Mouse (Mus musculus) embryonic fibroblast, embryonic 13.5 days (primary cell): ENCODE results near the gene Cdk6. TPM values are rescaled to one million over a fixed set of nuclear protein-coding genes. Genes with fewer than 3 reads are reported as not detected.

Source experiments
- H3K27ac ChIP-seq: 2 replicates; pipeline ENCODE4 v1.5.1; 2012; ENCODE audit warnings: low read length, control low read depth, inconsistent platforms; ENCODE audit not compliant: insufficient read depth
- H3K4me1 ChIP-seq: 2 replicates; pipeline ENCODE4 v1.6.1; 2011; ENCODE audit warnings: low read length; ENCODE audit not compliant: control insufficient read depth, insufficient read depth
- H3K4me3 ChIP-seq: 2 replicates; pipeline ENCODE4 v1.5.1; 2011; ENCODE audit warnings: mild to moderate bottlenecking, control low read depth, low read length; ENCODE audit not compliant: insufficient read depth
- CTCF ChIP-seq: IDR thresholded peaks from 2 replicates; pipeline ENCODE4 v1.5.1; 2011; ENCODE audit warnings: mild to moderate bottlenecking, control low read depth, low read length, moderate library complexity, borderline replicate concordance; ENCODE audit not compliant: insufficient read depth
- POLR2A ChIP-seq: IDR thresholded peaks from 2 replicates; pipeline ENCODE4 v1.6.1; 2011; ENCODE audit warnings: low read depth, mild to moderate bottlenecking, control low read depth, low read length, moderate library complexity
- polyA plus RNA-seq: library from polyadenylated mRNA; stranded (reverse); fragments of >200 nt; gene quantifications from 2 replicates; pipeline ENCODE4 v1.2.4, GENCODE M21; 2011; ENCODE audit warnings: low read depth; ENCODE audit not compliant: missing spikeins, insufficient read length

Cdk6 gene
- polyA plus RNA-seq, 1 experiment = 30.5 TPM

DNA sequence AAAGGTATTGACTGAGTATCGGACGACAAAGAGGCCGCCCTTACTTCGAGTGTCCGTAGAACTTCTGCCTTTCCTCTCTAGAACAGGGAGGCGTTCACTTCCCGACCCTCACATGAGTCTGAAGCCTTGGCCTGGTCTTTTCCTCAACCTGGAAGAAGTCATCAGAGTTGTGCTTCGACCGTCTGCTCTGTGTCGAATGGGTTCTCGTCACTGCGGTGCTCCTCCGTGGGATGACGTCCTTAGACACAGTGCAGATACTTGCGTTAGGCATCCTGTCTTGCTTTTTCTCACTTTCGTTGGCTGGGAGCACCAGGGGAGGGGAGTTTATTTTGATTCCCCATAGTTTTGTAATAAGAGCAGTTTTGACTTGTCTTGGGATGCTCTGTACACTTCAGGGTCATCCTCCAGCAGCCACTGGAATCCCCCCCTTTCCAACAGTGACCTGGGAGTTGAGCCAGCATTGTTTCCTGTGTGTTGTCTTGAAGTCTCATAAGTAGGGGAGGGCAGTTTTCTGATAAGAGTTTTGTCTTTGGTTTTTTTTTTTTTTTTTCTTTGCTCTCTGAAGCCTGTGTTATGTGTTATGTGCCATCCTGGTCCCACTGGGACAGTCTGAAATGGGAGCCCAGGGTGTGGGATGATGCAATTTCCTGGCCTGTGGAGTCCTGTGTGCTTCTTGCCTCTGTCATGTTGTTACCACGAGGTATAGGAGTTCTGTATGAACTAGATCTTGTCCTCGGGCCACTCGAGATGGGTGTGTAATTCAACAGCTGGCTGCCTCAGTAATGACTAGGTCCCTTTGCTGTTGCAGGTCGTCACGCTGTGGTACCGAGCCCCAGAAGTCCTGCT lies 131.2 kb downstream of the Cdk6 start:
- H3K27ac ChIP-seq = no peak overlapping the region
- no peak for TF ChIP-seq POLR2A
- H3K4me3 ChIP-seq = no peak overlapping the region

DNA sequence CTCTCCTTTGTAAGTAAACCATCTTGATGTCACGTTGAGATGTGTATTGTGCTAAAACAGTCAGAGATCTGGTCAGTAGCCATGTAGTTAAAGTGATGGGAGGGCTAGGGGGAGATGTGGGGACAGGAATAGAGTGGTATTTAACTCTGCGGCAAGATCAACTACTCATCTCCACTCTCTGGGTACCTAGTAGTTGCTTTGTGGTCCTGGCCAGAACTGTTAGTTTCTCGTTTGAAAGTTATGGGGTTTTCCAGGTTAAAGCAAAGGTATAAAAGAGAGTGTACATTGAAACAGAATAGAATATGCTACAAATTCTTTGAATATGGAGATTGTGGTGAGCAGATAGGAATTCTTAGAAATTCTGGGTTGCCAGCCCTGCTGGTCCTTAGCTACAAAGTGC lies 136.4 kb downstream of the Cdk6 start:
- Histone ChIP-seq H3K27ac (no peak overlapping the region), H3K4me1 (no peaks in the 10 kb centered on the region), H3K4me3 (no peak overlapping the region)
- TF ChIP-seq CTCF (no peak), POLR2A (no peak)

More for the DNA sequence above, 131.2 kb downstream of the Cdk6 start:
- H3K4me1 ChIP-seq = no peaks in the 10 kb centered on the region

DNA sequence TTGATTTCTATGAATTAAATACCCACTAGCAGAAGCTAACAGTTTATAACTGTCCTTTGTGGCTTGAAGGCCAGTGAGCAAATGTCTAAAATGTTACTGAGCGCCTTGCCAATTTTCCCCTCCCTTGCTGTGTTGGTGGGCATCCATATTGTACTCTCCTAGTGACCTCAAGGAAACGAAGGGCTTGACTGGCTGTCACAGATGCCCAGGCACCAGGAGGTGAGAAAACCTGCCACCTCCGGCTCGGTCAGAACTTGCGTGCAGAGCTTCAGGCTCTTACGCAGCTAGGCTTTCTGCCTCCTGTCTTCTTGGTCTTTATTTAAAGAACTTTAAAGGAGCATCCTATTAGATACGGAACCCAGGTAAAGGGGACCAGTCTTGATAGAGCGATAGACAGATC lies 136.9 kb downstream of the Cdk6 start:
- no peaks in the 10 kb centered on the region for H3K4me1 ChIP-seq
- no peak overlapping the region for H3K4me3 ChIP-seq
- no peak for TF ChIP-seq POLR2A
- no peak for TF ChIP-seq CTCF
- H3K27ac ChIP-seq = no peak overlapping the region

DNA sequence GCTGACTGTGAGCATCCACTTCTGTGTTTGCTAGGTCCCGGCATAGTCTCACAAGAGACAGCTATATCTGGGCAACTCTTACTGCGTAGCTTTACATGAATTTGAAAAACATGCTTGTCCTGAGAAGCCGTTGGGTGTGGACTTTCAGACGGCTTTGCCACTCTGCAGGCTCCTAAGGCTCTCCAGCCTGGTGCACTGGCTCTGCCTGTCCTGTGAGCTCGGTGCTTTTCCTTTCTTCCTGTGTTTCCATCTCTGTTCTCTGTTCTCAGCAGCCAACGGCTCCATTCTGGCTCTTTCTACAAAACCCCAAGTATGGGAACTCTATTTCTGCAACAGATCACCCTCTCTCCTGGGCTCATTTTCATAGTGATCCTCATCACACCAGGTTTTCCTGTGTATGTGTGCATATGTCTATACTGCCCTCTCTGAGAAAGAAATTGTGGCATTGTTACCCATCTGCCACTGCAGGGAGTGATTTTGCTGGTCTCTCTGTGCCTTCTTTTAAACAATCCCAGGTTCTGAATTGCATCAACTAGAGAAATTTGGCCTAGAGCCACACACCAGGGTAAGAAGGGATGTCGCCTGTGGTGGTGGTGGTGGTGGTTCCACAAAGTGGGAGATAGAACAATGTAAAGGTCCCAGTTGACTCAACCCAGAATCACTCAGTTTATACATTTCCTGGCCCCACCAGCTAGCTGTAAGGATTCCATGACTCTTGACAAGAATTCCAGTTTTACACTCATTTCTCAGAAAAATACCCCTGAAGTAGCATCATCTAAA lies 137.9 kb downstream of the Cdk6 start:
- Histone ChIP-seq H3K4me1 (no peaks in the 10 kb centered on the region), H3K27ac (0 out of 2 replicates have a peak overlapping the region, but pooled peaks have one; percentile 47), H3K4me3 (no peak overlapping the region)
- TF ChIP-seq CTCF = no peak
- TF ChIP-seq POLR2A = no peak

DNA sequence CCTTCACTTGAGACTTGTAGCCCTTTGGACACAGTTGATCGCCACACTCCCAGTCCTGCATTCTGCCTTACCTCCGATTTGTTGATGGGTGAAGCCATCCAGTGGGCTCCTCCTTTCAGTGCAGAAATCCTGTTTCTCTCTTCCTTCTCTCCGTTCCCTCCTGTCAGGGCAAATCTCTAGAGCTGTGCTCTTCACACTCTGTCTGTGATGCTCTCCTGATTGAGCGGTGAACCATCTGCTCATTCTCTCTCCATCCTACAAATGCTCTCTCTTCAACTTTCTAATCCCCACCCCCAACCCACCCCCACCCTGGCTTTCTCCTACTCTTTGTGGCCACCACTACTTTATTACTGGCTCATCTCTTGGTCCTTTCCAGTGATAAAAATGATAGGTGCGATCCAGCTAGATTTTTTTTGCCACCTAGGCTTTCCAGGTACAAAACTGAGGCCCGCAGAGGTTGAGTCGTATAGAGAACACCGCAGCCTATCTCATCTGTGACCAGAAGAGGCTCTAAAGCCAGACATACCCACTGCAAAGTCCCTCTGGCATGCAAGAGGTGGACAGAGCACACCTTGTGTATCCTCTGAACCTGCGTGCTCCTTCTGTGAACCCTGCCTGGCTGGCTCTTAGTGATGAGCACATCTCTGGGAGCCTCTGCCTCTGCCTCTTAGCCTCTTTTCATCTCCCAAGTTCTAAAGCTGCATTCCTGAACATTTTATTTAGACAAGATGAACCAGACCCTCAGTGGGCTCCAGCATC lies 139.5 kb downstream of the Cdk6 start:
- H3K4me1 ChIP-seq = no peaks in the 10 kb centered on the region
- H3K27ac ChIP-seq = no peak overlapping the region
- H3K4me3 ChIP-seq = no peak overlapping the region
- no peak for TF ChIP-seq POLR2A

DNA sequence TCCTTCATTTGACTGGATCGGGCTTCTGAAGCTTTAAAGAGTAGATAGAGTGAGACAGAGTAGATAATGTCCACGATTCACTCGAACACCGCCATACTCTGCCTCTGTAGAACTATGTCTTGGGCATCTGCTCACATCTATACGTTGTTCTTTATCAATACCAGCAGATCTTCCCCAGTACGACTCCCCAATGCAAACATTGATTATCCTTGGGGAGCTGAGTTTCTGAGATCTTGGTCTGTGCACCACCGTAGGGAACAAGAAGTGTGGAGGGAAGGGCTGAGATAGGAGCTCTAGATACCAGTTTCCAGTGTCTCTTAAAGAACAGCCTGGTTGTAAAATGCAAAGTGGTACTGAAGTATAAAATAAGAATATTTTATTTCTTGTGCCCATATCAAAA lies 141.2 kb downstream of the Cdk6 start:
- Histone ChIP-seq H3K4me3 (no peak overlapping the region), H3K27ac (no peak overlapping the region), H3K4me1 (no peaks in the 10 kb centered on the region)
- TF ChIP-seq POLR2A = no peak
- no peak for TF ChIP-seq CTCF

DNA sequence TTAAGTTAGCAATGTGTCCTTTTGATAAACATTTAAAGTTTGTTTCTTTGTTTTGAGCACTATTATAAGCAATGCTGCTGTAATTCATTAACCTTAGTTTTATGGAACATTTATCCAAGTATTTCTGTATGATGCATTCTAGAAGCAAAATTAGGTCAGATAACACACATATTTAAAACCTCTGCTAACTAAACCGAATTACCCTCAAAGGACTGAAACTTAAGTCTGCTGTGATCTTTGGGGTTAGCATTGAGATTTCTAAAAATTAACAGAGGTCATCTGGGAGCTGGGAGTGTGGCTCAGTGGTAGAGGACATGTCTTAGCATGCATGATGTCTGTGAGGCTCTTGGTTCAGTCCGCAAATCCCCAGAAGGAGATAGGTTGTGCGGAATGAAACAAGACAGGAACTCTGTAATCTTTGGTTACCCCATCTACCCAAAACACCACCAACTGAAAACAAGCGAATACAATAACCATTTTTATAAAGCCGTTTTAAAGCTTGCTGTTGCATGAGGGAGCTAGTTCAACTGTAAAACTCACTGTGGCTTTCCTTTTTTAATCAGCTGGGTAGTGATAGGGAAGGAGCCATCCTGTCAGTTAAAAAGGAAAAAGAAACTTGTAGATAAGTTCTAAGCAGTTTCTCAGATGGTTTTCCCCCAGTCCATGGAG lies 141.9 kb downstream of the Cdk6 start:
- Histone ChIP-seq H3K4me3 (no peak overlapping the region), H3K4me1 (no peaks in the 10 kb centered on the region), H3K27ac (no peak overlapping the region)
- TF ChIP-seq POLR2A (no peak), CTCF (no peak)

DNA sequence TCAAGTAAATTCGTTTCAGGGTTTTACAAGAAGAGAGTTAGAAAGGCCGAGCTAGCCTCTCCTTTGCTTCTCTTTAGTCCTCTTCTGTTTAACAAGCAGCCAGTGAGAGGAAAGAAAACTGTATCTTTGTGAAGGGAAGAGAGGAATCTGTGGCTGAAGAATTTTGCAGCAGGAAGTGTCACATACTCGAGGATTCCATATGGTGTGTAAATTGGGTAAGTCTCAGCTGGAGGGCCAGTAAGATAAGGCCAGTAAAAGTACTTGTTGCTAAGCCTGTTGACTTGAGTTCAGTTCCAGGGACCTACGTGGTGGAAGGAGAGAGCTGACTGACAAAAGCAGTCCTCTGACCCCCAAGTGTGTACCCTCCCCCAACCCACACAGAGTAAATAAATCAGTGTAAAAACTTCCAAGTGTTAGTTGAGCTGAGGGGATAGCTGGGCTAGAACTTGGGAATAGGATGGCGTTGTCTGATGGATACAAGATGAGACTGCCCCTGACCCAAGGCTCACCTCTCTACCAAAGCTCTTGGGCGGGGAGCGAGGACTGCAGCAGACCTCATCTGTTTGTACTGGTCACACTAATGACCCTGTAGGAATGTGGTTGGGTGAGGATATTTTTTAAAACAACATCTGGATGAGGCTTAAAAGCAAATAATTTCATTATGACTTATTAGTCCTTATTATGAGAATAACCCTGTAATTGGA lies 145.4 kb downstream of the Cdk6 start:
- Histone ChIP-seq H3K4me1 (no peaks in the 10 kb centered on the region), H3K27ac (no peak overlapping the region), H3K4me3 (no peak overlapping the region)
- TF ChIP-seq POLR2A (no peak), CTCF (no peak)

DNA sequence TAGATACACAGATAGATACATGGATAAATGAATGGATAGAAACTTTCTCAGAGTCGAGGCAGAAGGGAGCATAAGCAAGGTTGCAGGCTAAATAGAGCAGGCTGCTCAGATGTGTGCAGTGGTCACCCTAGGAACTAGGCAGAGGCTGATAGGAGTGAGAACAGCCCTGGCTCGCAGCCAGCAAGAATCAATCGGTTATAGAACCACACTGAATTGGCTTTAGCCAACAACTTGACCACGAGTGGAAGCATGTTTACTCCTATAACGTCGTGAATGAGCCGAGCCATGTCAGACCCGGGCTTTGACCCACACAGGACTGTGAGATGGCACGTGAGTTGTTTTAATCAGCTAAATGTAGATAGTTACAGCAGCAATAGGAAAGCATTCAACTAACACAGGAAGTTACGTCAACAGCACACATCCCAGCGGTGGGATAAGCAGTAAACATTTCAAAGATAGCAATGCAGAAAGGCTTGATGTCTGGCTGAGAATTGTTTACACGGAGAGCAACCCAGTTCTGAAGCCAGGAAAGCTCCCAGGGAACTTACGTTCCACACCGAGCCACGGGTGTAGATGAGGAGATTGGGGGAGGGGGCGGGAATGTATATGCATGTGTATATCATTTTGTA lies 147.0 kb downstream of the Cdk6 start:
- Histone ChIP-seq H3K4me1 (no peaks in the 10 kb centered on the region), H3K4me3 (no peak overlapping the region), H3K27ac (no peak overlapping the region)
- TF ChIP-seq POLR2A (no peak), CTCF (no peak)
